Mouse (Mus musculus) forebrain, embryonic 13.5 days (tissue): ENCODE measurements around the gene Ly6g6d. TPM values are rescaled to one million over a fixed set of nuclear protein-coding genes. Genes with fewer than 3 reads are reported as not detected.
A peak's percentile ranks its signal among the peaks of the same experiment; 100 is the strongest.

Source experiments
- ATAC-seq: fragments of 200-750 bp; cut with Nextera tagmentation; 2 replicates; pipeline ENCODE4 v1.8.0; 2017
- H3K27ac ChIP-seq: fragments of 300-500 bp; sonication (generic); 2 replicates; pipeline ENCODE4 v1.5.1; 2015; ENCODE audit warnings: inconsistent platforms, mild to moderate bottlenecking, moderate library complexity
- H3K27me3 ChIP-seq: fragments of 300-500 bp; sonication (generic); 2 replicates; pipeline ENCODE4 v1.6.1; 2015; ENCODE audit warnings: mild to moderate bottlenecking, inconsistent platforms
- H3K36me3 ChIP-seq: fragments of 300-500 bp; sonication (generic); 2 replicates; pipeline ENCODE4 v1.6.1; 2015; ENCODE audit warnings: mild to moderate bottlenecking, inconsistent platforms; ENCODE audit not compliant: poor library complexity, severe bottlenecking
- H3K4me1 ChIP-seq: fragments of 300-500 bp; sonication (generic); 2 replicates; pipeline ENCODE4 v1.6.1; 2015; ENCODE audit warnings: inconsistent platforms
- H3K4me2 ChIP-seq: fragments of 300-500 bp; sonication (generic); 2 replicates; pipeline ENCODE4 v1.6.1; 2015; ENCODE audit warnings: inconsistent platforms, mild to moderate bottlenecking, moderate library complexity
- H3K4me3 ChIP-seq: fragments of 300-500 bp; sonication (generic); 2 replicates; pipeline ENCODE4 v1.5.1; 2015; ENCODE audit warnings: mild to moderate bottlenecking, inconsistent platforms
- H3K9ac ChIP-seq: fragments of 300-500 bp; sonication (generic); 2 replicates; pipeline ENCODE4 v1.6.1; 2015; ENCODE audit warnings: mild to moderate bottlenecking, inconsistent platforms
- H3K9me3 ChIP-seq: fragments of 300-500 bp; sonication (generic); replicated peaks from 2 replicates; pipeline ENCODE4 v1.6.1; 2016; ENCODE audit warnings: inconsistent platforms
- WGBS: fragments of 180-500 bp; shearing (Covaris S2); methylation state at CpG from one replicate; pipeline ENCODE4 v1.1.7; 2015; 5-methylcytosine and 5-hydroxymethylcytosine counted together
- polyA plus RNA-seq: library from polyadenylated mRNA; unstranded; fragments of >200 nt; fragmentation: Nextera tagmentation; extraction: Ambion mirVana; gene quantifications from 2 replicates; pipeline ENCODE4 v1.2.1, GENCODE M21; 2015

The Ly6g6d gene
- polyA plus RNA-seq, 1 experiment from 2014 or later: 0.58 TPM

DNA sequence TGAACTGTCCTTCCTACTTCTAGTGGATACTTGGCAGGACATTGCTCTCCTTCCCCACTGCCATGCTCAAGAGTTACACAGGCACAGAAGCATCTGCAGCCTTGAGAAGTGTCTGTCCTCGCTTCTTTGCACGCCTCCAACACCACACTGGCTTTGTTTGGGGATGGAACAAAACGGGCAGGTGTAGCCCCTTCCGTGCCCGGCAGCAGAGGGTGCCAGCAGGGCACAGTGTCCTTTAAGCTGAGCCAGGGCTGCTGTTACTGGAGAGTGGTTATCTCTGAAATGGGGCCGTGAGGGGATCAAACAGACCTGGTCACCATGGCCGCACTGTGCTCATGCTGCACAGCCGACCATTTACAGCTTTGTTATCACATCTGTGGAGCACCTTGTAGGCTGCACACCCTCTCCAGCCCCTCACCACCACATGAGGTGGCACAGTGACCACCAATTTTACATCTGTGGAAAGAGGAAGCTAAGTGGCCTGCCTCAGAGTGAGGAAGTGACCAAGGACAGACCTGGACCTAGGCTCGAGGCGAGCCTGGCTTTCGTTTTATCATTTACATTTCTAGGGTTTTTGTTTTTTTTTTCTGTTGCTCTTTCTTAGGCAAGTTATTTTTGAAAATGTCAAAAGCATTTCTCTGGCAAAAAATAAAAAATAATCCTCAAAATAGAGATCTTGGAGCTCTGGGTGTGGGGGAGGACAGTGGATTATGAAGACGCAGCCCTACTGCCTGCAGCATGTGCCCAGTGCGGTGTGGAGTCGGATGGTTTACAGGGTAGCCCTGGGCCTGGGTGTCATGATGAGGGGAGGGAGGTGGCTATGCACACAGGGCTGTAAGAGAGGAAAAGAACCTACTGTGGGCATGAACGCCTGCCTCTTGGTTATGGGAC, 16.9 kb upstream of the Ly6g6d start:
- Histone ChIP-seq H3K27ac (no peak overlapping the region), H3K36me3 (peaks cover 82% of the 10 kb centered on the region), H3K4me1 (peaks cover 19% of the 10 kb centered on the region), H3K27me3 (no peaks in the 10 kb centered on the region), H3K4me3 (no peak overlapping the region), H3K9ac (no peak overlapping the region; the same call in 1 of the 2 replicates), H3K4me2 (no peak overlapping the region), H3K9me3 (no peaks in the 10 kb centered on the region)
- ATAC-seq: no peak
- 94% methylated on average over 15 of the region's 15 CpGs for WGBS

DNA sequence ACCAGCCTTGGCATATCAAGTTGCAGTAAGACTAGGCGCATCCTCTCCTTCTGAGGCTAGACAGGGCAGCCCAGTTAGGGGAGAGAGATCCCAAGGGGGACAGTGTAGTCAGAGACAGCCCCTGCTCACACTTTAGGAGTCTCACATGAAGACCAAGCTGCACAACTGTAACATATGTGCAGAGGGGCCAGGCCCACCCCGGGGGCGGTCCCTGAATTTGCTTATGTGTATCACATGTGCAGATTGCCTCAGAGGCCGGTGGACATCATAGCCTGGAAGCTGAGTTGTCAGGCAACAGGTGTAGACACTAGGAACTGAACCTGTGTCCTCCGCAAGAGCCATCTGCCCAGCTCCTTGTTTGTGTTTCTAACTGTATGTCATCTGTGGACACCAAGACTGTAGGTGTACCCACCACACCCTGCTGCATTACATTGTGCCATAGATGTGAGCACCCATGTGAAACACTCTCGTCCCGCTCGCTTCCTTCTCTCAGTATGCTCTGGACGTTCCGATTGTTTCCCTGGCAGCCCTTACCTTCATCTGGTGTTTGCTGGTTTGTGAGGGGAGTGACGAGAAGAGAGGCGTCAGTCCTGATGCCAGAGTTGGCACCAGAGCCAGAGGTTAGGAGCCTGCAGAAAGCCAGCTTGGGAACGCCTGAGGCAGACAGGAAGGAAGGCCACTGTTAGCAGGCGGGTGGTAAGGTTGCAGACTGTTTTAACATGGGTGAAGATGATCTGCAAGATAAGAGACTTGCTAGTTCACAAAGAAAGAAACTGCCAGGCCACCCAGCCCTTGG, 14.7 kb upstream of the Ly6g6d start:
- H3K27ac ChIP-seq: no peak overlapping the region
- WGBS: 96% methylated on average over 14 of the region's 14 CpGs
- H3K4me3 ChIP-seq: no peak overlapping the region
- no peaks in the 10 kb centered on the region for H3K27me3 ChIP-seq
- no peaks in the 10 kb centered on the region for H3K9me3 ChIP-seq
- no peak for ATAC-seq
- H3K36me3 ChIP-seq: peaks cover 61% of the 10 kb centered on the region
- H3K4me1 ChIP-seq: peaks cover 19% of the 10 kb centered on the region
- no peak overlapping the region for H3K4me2 ChIP-seq
- no peak overlapping the region for H3K9ac ChIP-seq

DNA sequence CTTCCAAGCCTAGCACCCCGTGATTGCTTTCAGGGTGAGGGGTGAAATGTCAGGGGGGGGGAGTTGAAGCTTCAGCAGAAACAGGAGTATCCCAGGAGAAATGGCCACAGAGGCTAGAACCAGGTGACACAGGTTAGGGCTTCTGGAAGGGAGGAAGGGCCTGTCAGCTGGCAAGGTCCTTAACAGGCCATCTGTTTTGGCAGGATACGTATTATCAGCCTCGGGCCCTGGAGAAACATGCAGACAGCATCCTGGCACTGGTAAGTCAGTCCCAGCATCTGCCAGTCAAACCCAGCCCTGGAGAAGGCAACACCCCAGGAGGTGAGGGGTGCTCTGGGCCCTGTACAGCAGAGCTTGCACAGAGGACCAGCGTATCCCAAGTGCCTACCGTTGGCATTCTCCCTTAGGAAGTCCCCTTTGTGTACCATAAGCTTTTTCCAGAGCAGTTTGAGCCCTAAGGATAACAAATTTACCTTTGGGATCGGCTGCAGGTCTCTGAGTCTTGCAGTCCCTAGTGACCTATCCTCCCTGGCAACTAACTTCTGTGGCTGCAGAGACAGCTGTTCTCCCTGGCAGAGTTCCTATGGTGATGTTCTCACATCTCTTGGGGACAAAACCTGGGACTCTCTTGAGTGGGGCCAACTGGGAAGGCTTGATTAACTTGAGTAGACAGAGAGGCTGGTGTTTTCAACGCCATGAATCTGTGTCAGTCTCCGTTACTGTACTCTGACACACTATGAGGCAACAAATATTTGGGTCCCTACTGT, 12.5 kb upstream of the Ly6g6d start:
- WGBS: 65% methylated on average over 8 of the region's 8 CpGs
- no peaks in the 10 kb centered on the region for H3K9me3 ChIP-seq

DNA sequence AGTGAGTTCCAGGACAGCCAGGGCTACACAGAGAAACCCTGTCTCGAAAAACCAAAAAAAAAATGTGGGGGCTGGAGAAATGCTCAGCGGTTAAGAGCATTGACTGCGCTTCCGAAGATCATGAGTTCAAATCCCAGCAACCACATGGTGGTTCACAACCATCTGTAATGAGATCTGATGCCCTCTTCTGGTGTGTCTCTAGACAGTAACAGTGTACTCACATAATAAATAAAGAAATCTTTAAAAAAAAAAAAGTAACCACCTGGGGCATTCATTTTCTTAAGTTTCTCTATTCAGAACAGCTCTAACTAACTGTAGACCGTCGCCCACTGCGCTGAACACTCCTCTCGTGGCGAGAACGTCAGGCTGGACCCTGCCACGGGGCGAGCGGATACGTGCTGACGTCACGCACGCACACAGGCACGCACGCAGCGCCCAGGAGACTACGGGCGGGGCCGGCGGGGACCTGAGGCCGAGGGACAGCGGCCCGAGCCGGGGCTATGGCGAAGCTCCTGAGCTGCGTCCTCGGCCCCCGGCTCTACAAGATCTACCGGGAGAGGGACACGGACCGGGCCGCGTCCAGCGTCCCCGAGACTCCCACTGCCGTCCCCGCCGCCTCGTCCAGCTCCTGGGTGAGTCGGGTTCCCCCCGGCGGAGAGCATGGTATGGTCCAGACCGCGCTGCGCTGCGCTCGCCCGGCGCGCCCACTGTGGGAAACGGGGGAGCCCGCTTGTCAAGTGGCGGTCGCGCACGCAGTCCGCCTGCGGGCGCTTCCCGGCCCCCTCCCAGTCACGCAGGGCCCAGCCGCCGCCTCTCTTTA, 11.2 kb upstream of the Ly6g6d start, which contains the start of gene Abhd16a:
Gene Abhd16a, plus strand, starts transcription at position 439 of the 820 bp plus-strand sequence.
- WGBS: 4% methylated on average over 52 of the region's 67 CpGs
- peak; percentile 98 for ATAC-seq
- Histone ChIP-seq H3K27ac (peak within 1 kb of the TSS; percentile 96), H3K36me3 (peaks cover 25% of the 10 kb centered on the region), H3K4me3 (peak within 1 kb of the TSS; percentile 60), H3K4me1 (peaks cover 19% of the 10 kb centered on the region), H3K4me2 (peak within 1 kb of the TSS; percentile 69), H3K9me3 (no peaks in the 10 kb centered on the region), H3K9ac (peak within 1 kb of the TSS; percentile 90), H3K27me3 (0 out of 2 replicates have a peak, but pooled peaks cover 3% of the 10 kb centered on the region)

More for the DNA sequence above, 12.5 kb upstream of the Ly6g6d start:
- ATAC-seq: 0 out of 2 replicates have a peak, but pooled peaks have one; percentile 13
- Histone ChIP-seq H3K4me2 (peak overlapping the region; percentile 69), H3K4me1 (peaks cover 19% of the 10 kb centered on the region), H3K9ac (peak overlapping the region; percentile 90), H3K27ac (peak overlapping the region; percentile 96), H3K36me3 (peaks cover 39% of the 10 kb centered on the region), H3K4me3 (peak overlapping the region; percentile 60), H3K27me3 (0 out of 2 replicates have a peak, but pooled peaks cover 3% of the 10 kb centered on the region)

DNA sequence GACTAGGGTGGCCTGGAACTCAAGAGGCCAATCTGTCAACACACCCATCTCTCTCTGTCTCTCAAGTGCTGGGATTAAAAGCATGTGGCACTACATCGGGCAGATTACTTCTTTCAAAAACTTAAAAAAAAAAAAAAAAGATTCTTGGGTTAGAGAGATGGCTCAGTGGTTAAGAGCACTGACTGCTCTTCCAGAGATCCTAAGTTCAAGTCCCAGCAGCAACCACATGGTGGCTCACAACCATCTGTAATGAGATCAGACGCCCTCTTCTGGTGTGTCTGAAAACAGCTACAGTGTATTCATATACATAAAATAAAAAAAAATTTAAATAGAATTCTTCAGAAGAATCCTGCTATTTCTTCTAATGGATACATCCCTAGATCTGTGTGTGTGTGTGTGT, 10.3 kb upstream of the Ly6g6d start:
- WGBS: 61% methylated on average over 2 of the region's 2 CpGs
- Histone ChIP-seq H3K4me3 (no peak overlapping the region), H3K27me3 (0 out of 2 replicates have a peak, but pooled peaks cover 3% of the 10 kb centered on the region), H3K9me3 (no peaks in the 10 kb centered on the region), H3K4me1 (peaks cover 19% of the 10 kb centered on the region), H3K4me2 (no peak overlapping the region), H3K27ac (no peak overlapping the region), H3K9ac (no peak overlapping the region), H3K36me3 (peaks cover 17% of the 10 kb centered on the region)
- ATAC-seq: no peak

DNA sequence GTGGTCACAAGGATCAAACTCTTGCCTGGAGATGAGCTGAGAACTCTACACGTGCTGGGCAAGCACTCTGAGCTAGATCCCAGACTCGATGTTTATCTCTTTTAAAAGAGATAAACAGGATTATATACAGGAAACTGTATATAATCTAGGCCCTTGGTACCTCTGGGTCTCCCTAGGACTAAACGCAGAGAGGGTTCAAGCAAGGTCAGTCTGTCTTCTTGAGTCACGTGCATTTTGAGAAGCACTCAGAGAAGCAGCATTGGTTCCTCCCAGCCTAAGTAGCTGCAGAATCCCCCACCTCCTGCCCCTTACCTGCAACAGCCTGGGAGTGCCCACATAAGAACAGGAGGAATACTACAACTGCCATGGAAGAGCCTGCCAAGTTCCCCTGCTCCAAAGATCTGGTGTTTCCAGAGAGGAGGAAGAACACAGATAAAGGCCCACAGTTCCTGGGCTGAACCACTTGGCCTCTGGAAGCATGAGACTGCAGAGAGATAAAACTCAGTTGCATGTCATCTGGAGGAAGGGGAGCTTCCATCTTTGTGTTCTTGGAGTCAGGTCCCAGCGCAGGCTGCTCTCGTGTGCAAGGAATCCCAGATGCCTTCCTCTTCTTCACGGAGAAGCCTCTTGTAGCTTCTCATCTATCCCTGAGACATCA, 7.5 kb upstream of the Ly6g6d start, which contains the start of gene Ly6g6f:
Gene Ly6g6f, minus strand, starts transcription at position 403 of the 658 bp plus-strand sequence.
- H3K4me3 ChIP-seq: no peak within 1 kb of the TSS
- no peak within 1 kb of the TSS for H3K9ac ChIP-seq
- H3K27me3 ChIP-seq: 0 out of 2 replicates have a peak, but pooled peaks cover 3% of the 10 kb centered on the region
- no peak within 1 kb of the TSS for H3K27ac ChIP-seq
- H3K4me2 ChIP-seq: no peak within 1 kb of the TSS
- H3K9me3 ChIP-seq: no peaks in the 10 kb centered on the region
- H3K4me1 ChIP-seq: peaks cover 12% of the 10 kb centered on the region
- WGBS: 85% methylated on average over 7 of the region's 7 CpGs
- ATAC-seq: no peak
- no peaks in the 10 kb centered on the region for H3K36me3 ChIP-seq

DNA sequence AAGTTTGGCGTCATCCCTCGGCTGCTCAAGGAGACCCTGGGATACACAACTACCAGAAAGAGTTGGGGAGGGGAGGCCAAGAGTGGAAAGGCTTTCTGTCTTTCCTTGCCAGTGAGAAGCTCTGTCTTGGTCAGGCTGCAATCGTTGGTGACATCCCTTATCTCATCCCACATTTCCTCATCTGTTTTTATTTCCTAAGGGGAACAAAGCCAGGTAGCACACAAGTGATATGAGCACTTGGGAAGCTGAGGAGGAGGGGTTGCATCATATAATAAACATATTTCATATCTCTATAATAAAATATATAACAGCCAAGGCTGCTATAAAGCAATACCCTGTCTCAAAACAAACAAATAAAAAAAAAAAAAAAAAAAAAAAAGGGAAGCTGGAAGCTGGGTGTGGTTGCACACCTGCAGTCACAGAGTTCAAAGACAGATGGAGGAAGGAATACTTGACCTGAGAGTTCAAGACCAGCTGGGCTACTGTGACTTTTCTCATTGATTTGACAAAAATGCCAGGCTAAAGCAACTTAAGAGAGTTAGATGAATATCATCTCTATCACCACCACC, 6.1 kb upstream of the Ly6g6d start:
- no peak overlapping the region for H3K27ac ChIP-seq
- H3K9me3 ChIP-seq: no peaks in the 10 kb centered on the region
- H3K4me2 ChIP-seq: no peak overlapping the region
- 82% methylated on average over 3 of the region's 3 CpGs for WGBS
- no peak for ATAC-seq
- no peaks in the 10 kb centered on the region for H3K36me3 ChIP-seq
- H3K4me3 ChIP-seq: no peak overlapping the region
- H3K4me1 ChIP-seq: 0 out of 2 replicates have a peak, but pooled peaks cover 5% of the 10 kb centered on the region
- 0 out of 2 replicates have a peak, but pooled peaks cover 3% of the 10 kb centered on the region for H3K27me3 ChIP-seq
- H3K9ac ChIP-seq: no peak overlapping the region

DNA sequence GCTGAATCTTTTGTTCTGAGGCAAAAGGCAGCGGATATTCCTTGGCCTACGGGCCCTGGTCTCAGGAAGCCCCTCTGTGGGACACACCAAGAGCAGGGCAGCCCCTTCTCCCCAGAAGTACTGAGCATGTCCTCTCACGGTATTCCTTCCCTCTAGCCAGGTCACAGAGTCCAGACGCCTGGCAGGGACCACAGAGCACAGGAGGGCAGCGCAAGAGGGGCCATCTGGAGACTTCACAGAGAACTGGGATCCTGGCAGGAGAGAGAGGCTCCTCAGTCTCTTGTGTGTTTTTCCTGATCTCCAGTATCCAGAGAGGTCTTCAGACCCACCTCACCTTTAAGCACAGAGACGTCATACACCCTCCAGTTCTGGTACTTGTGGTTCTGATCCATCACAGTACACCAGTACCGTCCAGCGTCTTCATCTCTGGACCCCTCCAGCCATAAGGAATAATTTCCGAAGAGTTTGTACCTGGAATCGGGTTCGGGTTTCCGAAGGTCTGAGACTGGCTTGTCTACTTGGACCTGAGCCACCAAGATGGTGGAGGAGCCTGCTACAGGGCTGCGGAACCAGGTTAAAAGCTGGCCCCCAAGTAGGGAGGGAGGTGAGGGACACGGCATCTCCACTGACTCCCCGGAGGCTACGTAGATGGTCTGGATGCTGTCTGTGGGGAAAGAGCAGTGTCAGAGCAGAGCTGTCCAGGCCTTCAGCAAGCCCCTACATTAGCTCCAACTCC, 5.1 kb upstream of the Ly6g6d start:
- ATAC-seq: no peak
- Histone ChIP-seq H3K9ac (no peak overlapping the region), H3K4me3 (no peak overlapping the region), H3K4me2 (no peak overlapping the region), H3K36me3 (no peaks in the 10 kb centered on the region), H3K9me3 (no peaks in the 10 kb centered on the region), H3K4me1 (0 out of 2 replicates have a peak, but pooled peaks cover 5% of the 10 kb centered on the region), H3K27me3 (0 out of 2 replicates have a peak, but pooled peaks cover 3% of the 10 kb centered on the region), H3K27ac (no peak overlapping the region)
- 85% methylated on average over 16 of the region's 16 CpGs for WGBS

DNA sequence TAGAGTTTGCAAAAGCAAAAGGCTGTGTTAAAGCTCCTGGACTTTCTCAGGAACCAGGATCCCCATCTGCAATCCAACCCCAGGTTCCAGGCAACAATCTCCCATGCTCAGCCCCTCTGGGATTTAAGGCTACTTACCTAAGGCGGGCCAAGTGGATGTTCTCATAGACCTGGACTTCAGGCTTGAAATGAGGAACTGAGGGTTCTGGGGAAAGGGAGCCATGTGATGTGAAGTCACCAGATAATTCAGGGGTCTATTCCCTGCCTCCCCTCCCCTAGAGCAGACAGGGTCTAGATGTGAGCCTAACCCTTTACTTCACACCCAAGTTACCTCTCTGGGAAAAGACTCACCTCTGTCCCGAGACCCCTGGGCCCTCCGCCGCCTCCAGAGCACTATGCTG, 2.8 kb upstream of the Ly6g6d start:
- H3K4me3 ChIP-seq: no peak overlapping the region
- peaks cover 23% of the 10 kb centered on the region for H3K4me1 ChIP-seq
- no peak overlapping the region for H3K4me2 ChIP-seq
- no peaks in the 10 kb centered on the region for H3K36me3 ChIP-seq
- ATAC-seq: no peak
- H3K9me3 ChIP-seq: no peaks in the 10 kb centered on the region
- no peak overlapping the region for H3K9ac ChIP-seq
- WGBS: 61% methylated on average over 4 of the region's 4 CpGs
- H3K27ac ChIP-seq: no peak overlapping the region
- H3K27me3 ChIP-seq: no peaks in the 10 kb centered on the region

DNA sequence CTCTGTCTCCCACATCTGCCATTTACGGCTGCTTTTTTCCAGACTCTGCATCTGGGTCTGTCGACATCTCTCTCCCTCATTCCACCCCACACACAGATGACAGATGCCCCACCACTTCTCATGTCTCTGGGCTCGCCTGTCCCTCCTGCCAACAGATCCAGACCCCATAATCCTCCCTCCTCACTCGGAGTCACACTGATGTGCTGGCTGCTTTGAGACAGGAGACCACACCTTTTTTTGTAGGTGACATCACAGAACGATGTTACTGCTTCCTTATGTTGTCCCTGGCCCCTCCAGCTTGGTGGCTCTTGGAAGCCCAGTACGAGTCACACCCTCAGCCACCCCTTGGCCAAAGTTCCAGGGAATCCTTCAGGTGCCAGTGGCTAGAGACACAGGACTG, 2.4 kb upstream of the Ly6g6d start:
- Histone ChIP-seq H3K4me2 (no peak overlapping the region), H3K4me1 (peaks cover 23% of the 10 kb centered on the region), H3K36me3 (no peaks in the 10 kb centered on the region), H3K27me3 (no peaks in the 10 kb centered on the region), H3K9me3 (no peaks in the 10 kb centered on the region), H3K27ac (no peak overlapping the region), H3K4me3 (no peak overlapping the region), H3K9ac (no peak overlapping the region)
- ATAC-seq: no peak
- WGBS: 75% methylated on average over 6 of the region's 6 CpGs
